Mouse (Mus musculus) cerebellum, postnatal 14 days (tissue): ENCODE results near the gene Rpl39l.
"Not testable (repeated sequence)": the region's sequence is repeated elsewhere in the genome, so short reads cannot be mapped to it uniquely, and the experiment has no call there.

Experiments
- DNase-seq, 2 experiments: peaks; one replicate each; pipeline ENCODE4 v3.0.0; 2021; ENCODE audit warnings: mixed read lengths in 2 of 2

Gene Rpl39l

GRCm38 (mm10) chr16:10170005-10170404 is at the start of gene Rpl39l:
Gene Rpl39l (plus strand): TSS chr16:10170226.
- no peak for DNase-seq

- DNase-seq, result no peak
Measured at GRCm38 (mm10) chr16:10127586-10127985, 42.4 kb upstream of the Rpl39l start.

DNA sequence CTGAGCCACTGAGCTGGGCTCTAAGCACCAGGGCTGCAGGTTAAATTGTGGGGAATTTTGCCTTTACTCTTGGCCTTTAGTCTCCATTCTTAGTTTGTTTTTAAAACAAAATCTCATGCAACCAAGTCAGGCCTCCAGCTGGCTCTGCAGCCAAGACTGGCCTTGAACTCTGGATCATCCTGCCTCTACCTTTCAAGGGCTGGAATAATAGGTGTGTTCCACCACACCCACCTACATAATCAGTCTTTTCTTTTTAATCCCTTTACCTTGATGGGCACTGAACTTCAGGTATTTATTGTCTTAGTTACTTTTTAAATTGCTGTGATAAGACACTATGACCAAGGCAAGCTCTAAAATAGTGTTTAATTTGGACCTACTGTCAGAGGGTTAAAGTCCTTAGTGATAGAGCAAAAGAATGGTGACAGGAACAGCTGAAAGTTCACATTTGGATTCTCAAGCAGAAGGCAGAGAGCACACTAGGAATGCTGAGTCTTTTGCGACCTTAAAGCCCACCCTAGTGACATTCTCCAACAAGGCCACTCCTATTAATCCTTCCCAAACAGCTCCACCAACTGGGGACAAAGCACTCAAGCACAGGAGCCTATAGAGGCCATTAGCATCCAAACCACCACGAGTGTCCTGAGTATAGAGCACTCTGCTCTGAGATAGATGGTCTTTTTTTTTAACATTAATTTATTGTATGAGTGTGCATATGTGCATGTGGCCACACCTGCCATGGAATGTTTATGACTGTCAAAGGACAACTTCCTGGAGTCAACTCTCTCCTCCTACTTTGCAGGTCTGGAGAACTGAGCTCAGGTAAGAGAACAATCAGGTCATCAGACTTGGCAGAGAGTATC is 40.7 kb upstream of the Rpl39l start:
- DNase-seq, result no peak

- DNase-seq, result no peak
Measured at GRCm38 (mm10) chr16:10143166-10143565, 26.9 kb upstream of the Rpl39l start.

DNA sequence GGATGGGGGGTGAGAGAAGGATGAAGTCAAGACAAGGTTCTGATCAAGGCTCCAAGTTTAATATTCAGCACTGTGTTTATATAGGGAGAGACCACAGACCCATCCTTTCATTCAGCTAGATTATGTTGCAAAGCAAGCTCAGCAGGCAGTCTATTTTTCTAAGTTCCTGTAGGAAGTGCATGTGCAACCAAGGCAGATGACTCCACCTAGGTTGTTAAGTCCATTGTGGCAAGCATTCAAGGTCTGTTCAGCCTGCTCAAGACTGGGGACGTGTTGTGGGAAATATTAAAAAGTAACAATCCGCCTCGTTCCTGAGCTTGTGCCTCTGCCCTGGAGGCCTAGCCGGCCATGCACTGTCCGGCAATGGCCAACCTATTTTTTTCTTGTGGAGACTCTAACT is 22.6 kb upstream of the Rpl39l start:
- DNase-seq, result no peak

GRCm38 (mm10) chr16:10169123-10169905 is 712 bp upstream of the Rpl39l start:
- no peak for DNase-seq

DNA sequence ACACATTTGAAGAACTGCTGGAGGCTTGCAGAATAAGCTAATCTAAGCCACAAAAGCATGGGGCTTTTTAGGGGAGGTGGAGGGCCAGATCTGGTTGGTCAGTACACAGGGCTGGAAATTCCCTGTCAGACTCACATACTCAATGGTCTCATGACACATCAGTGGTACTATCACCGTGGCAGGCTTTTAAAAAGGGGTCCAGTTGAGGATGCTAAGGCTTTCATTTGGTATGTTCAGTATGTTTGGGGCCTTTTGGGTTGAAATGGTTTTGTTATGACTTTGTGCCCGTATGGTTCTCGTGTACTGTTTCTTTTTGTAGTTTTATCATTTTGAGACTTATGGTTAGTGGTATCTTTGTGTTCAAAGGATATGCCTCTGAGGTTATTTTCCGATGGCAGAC is 1.2 kb downstream of the Rpl39l start:
- DNase-seq, result no peak

- no peak for DNase-seq
Measured at GRCm38 (mm10) chr16:10172179-10172820, 2.3 kb downstream of the Rpl39l start.

- not testable (repeated sequence) for DNase-seq
Measured at GRCm38 (mm10) chr16:10187461-10187860, 17.4 kb downstream of the Rpl39l start.

DNA sequence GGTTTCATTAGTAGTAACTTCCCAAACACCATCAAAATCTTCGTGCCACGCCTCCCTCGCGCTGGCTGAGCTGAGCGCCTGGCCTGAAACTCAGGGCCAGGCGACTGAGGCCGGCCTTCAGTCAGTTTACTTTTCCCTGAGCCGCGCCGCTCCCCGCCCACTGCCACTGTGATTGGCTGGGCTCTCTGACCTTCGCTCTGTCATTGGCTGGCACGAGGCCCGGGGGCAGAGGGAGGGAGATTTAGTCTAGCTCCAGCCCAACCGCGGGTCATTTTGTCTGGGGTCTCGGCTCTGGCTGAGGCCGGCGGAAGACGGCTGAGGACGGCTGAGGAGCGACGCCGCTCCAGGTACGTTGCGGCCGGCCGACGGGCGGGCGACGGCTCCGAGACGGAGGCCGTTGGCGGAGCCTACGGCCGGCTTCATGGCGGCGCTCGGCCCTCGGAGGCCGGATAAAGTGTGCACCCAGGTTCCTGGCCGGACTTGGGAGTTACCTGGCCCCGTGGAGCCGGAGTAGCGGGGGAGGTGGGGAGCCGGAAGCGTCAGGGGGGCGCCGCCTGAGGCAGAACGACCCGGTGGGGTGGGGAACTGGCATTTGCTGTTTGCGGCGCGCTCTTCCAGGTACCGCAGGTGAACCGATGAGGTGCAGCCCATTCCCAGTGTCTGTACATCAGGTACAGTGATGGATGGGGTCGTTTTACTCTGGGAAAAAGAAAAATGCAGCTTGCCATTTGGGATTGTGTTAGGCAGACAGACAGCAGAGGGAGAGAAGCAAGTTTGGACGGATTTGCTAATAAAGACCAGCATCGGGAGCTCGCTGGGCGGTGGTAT is 22.9 kb downstream of the Rpl39l start, which contains the start of gene Atf7ip2:
TSS of gene Atf7ip2 (plus strand) at position 34 of the 828 bp plus-strand sequence.
- DNase-seq, result peak; percentile 96 to 98

- no peak for DNase-seq
Measured at GRCm38 (mm10) chr16:10208777-10209176, 38.8 kb downstream of the Rpl39l start.

DNA sequence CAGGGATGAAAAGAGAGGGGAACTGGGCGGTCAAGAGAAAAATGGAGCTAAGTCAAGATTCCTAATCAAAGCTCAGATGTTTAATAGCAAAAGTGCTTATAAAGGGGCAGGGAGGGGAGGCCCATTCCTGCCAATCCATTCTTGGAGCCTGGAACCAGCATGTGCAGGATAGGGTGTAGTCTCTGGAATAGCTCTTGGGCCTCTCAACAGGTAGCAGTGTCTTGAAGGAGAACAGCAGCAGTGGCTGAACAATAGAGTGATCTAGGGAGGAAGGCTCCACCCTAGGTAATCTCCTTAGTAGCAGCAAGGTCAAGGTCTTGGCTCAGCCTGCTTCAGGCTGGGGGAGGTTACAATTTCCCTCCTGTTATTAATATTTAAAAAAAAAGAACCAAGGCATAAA is 46.3 kb downstream of the Rpl39l start:
- DNase-seq, result not testable (repeated sequence)

- not testable (repeated sequence) for DNase-seq
Measured at GRCm38 (mm10) chr16:10217020-10217419, 47.0 kb downstream of the Rpl39l start.
